ENCODE assay signal across 14 mouse cellular contexts in the genomic region with DNA sequence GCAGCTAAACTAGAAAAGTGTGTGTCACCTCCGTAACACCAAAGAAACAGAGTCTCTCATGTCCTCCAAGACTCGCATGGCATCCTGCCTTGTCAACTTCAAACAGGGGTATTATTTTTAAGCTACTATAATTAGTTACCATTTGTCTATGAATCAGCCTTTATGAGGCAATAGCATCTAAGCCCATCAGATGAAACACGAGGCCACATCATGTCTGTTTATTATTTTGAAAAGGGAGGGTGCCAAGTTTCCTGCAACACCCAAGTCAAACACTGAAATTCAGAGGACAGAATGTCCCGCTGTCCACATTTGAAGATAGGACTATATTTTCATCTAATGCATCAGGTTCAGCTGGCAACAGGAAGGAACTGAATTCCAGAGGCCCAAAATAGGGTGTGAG.
DNase-seq lines count a peak whose midpoint lies in the region; ATAC-seq and TF ChIP-seq lines count a peak whose summit lies in the region.
"Had no signal": no experiment of that assay in that cellular context is flagged by ENCODE, and none has a peak within 500 bp of the region (broad histone marks: within the 10 kb centered on the region; RNA-seq: fewer than 3 reads in every experiment).

No protein-coding gene starts in this region.

- ATAC-seq in lung, embryonic 14.5 days (ENCODE audit: insufficient read depth): no peak
- ATAC-seq: intestine, postnatal 0 days had no signal

- H3K9me3 ChIP-seq in lung, embryonic 14.5 days (ENCODE audit: low read depth, low read length): no peaks in the 10 kb centered on the region
- H3K9me3 ChIP-seq: forebrain, embryonic 10.5 days had no signal

- no peak for TF ChIP-seq CTCF in lung, embryonic 14.5 days (IDR thresholded peaks at IDR 0.05; ENCODE audit: low read depth)

- H3K4me2 ChIP-seq in lung, embryonic 14.5 days: no peak overlapping the region

- no peaks in the 10 kb centered on the region for H3K36me3 ChIP-seq in lung, embryonic 14.5 days (ENCODE audit: insufficient read depth)
- H3K36me3 ChIP-seq: forebrain, embryonic 10.5 days had no signal

- H3K4me1 ChIP-seq in lung, embryonic 14.5 days (ENCODE audit: insufficient read depth): no peaks in the 10 kb centered on the region; the same call in 1 of the 2 replicates

- H3K9ac ChIP-seq in lung, embryonic 14.5 days: no peak overlapping the region

- intact Hi-C loops in heart, postnatal 14 days (cut with DNase I): no loop called here

- no peak overlapping the region for H3K27ac ChIP-seq in lung, embryonic 14.5 days (ENCODE audit: low read depth)
- H3K27ac ChIP-seq: forebrain, embryonic 10.5 days had no signal

- 59% methylated on average over 4 of the region's 4 CpGs for WGBS in lung, embryonic 14.5 days

- H3K27me3 ChIP-seq in lung, embryonic 14.5 days (ENCODE audit: insufficient read depth, low read length): no peaks in the 10 kb centered on the region

- DNase-seq in adrenal gland, adult 8-10 months: peak; percentile 40
- DNase-seq in adrenal gland, postnatal 4 days (ENCODE audit: low spot score in 2 of 2): no peak
- peak; percentile 12 for DNase-seq in lung, embryonic 14.5 days
- DNase-seq in lung, postnatal 4 days: no peak
- DNase-seq in heart, postnatal 14 days: peak; percentile 34 to 56
- no peak for DNase-seq in urinary bladder, postnatal 10 days (ENCODE audit: low spot score)
- DNase-seq in testis, postnatal 14 days (ENCODE audit: low spot score): no peak
- DNase-seq in layer of hippocampus, postnatal 36 days: no peak
- DNase-seq: B cell, adult 2 months; embryo, embryonic 11 days; gastrocnemius, postnatal 14 days; thymus, postnatal 36 days had no signal

- H3K4me3 ChIP-seq in lung, embryonic 14.5 days (ENCODE audit: low read depth, low read length): no peak overlapping the region
- H3K4me3 ChIP-seq: forebrain, embryonic 10.5 days had no signal

Comparison
In these comparisons a context has a peak if more than half of its experiments do, and no peak if none do; other contexts are left out.
1. DNase-seq: peak in adrenal gland, adult 8-10 months (single experiment), lung, embryonic 14.5 days (single experiment) and heart, postnatal 14 days (2 of 2); none in adrenal gland, postnatal 4 days (0 of 2), lung, postnatal 4 days (0 of 2), urinary bladder, postnatal 10 days (single experiment), testis, postnatal 14 days (single experiment) and layer of hippocampus, postnatal 36 days (0 of 2).